In the genomic region with DNA sequence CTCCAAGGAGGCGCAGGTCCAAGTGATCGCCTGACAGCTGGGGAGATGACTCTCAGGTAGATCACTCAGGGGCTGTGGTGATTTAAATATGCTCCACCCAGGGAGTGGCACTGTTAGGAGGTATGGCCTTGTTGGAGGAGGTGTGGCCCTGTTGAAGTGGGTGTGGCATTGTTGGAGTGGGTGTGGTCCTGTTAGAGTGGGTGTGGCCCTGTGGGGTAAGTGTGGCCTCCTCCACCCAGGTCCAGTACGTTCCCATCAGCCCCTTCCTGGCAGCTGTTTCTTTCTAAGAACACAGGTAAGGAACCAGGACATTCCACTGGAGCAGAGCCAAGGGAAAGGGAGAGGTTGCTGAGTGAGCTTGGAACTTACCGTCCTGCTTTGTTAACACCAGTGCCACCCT, we compare ENCODE assay signal across 13 mouse cellular contexts.
DNase-seq lines count a peak whose midpoint lies in the region; ATAC-seq and TF ChIP-seq lines count a peak whose summit lies in the region.
"Had no signal": no experiment of that assay in that cellular context is flagged by ENCODE, and none has a peak within 500 bp of the region (broad histone marks: within the 10 kb centered on the region; RNA-seq: fewer than 3 reads in every experiment).

No protein-coding gene starts in this region.

- no peak overlapping the region for H3K4me3 ChIP-seq in lung, embryonic 14.5 days (ENCODE audit: low read depth, low read length)
- H3K4me3 ChIP-seq in stomach, embryonic 15.5 days (replicated peaks) = no peak overlapping the region
- H3K4me3 ChIP-seq in midbrain, embryonic 14.5 days (replicated peaks; ENCODE audit: low read depth, low read length) = no peak overlapping the region
- H3K4me3 ChIP-seq: embryonic facial prominence, embryonic 12.5 days; forebrain, embryonic 13.5 days; hindbrain, embryonic 13.5 days had no signal

- no peaks in the 10 kb centered on the region for H3K9me3 ChIP-seq in lung, embryonic 14.5 days (ENCODE audit: low read depth, low read length)
- no peaks in the 10 kb centered on the region for H3K9me3 ChIP-seq in stomach, embryonic 15.5 days
- H3K9me3 ChIP-seq in midbrain, embryonic 14.5 days (ENCODE audit: control insufficient read depth, low read length) = no peaks in the 10 kb centered on the region
- H3K9me3 ChIP-seq: embryonic facial prominence, embryonic 12.5 days; forebrain, embryonic 13.5 days; hindbrain, embryonic 13.5 days had no signal

- H3K27me3 ChIP-seq in lung, embryonic 14.5 days (ENCODE audit: insufficient read depth, low read length) = no peaks in the 10 kb centered on the region
- H3K27me3 ChIP-seq in stomach, embryonic 15.5 days (replicated peaks) = no peaks in the 10 kb centered on the region
- no peaks in the 10 kb centered on the region for H3K27me3 ChIP-seq in midbrain, embryonic 14.5 days (ENCODE audit: control insufficient read depth, insufficient read depth, low read length)
- H3K27me3 ChIP-seq: embryonic facial prominence, embryonic 12.5 days; forebrain, embryonic 13.5 days had no signal

- no peak for ATAC-seq in lung, embryonic 14.5 days (ENCODE audit: insufficient read depth)
- ATAC-seq in stomach, embryonic 15.5 days (ENCODE audit: insufficient read depth, low FRiP score, low read depth) = 0 out of 2 replicates have a peak, but pooled peaks have one; percentile 35
- no peak for ATAC-seq in midbrain, embryonic 14.5 days (ENCODE audit: low FRiP score, low TSS enrichment)
- ATAC-seq: forebrain, embryonic 13.5 days; midbrain, embryonic 16.5 days had no signal

- H3K36me3 ChIP-seq in lung, embryonic 14.5 days (ENCODE audit: insufficient read depth) = no peaks in the 10 kb centered on the region
- H3K36me3 ChIP-seq in stomach, embryonic 15.5 days = no peaks in the 10 kb centered on the region
- no peaks in the 10 kb centered on the region for H3K36me3 ChIP-seq in midbrain, embryonic 14.5 days (ENCODE audit: control insufficient read depth, insufficient read depth, low read length)
- H3K36me3 ChIP-seq: embryonic facial prominence, embryonic 12.5 days; hindbrain, embryonic 13.5 days had no signal

- peak; percentile 5 to 26 for DNase-seq in kidney, postnatal 36 days
- no peak for DNase-seq in kidney, postnatal 14 days
- DNase-seq in ZHBTc4 (ENCODE audit: low read depth, low spot score) = peak; percentile 92
- peak; percentile 21 for DNase-seq in lung, embryonic 14.5 days
- no peak for DNase-seq in midbrain, embryonic 14.5 days
- DNase-seq in Muller cell, postnatal 12 days (ENCODE audit: inconsistent ontology term) = no peak
- DNase-seq: kidney, postnatal 25 days; thymus, adult 2 months had no signal

- H3K9ac ChIP-seq in lung, embryonic 14.5 days = no peak overlapping the region
- H3K9ac ChIP-seq in stomach, embryonic 15.5 days = no peak overlapping the region
- H3K9ac ChIP-seq in midbrain, embryonic 14.5 days (replicated peaks; ENCODE audit: low read length) = no peak overlapping the region
- H3K9ac ChIP-seq: embryonic facial prominence, embryonic 12.5 days; forebrain, embryonic 13.5 days; hindbrain, embryonic 13.5 days had no signal

- no peak overlapping the region for H3K4me2 ChIP-seq in lung, embryonic 14.5 days
- no peak overlapping the region for H3K4me2 ChIP-seq in stomach, embryonic 15.5 days
- H3K4me2 ChIP-seq in midbrain, embryonic 14.5 days (ENCODE audit: low read length) = no peak overlapping the region
- H3K4me2 ChIP-seq: embryonic facial prominence, embryonic 12.5 days; forebrain, embryonic 13.5 days; hindbrain, embryonic 13.5 days had no signal

- TF ChIP-seq CTCF in lung, embryonic 14.5 days (IDR thresholded peaks at IDR 0.05; ENCODE audit: low read depth) = no peak

- WGBS in lung, embryonic 14.5 days = 62% methylated on average over 4 of the region's 4 CpGs
- 61% methylated on average over 4 of the region's 4 CpGs for WGBS in stomach, embryonic 15.5 days
- 87% methylated on average over 4 of the region's 4 CpGs for WGBS in midbrain, embryonic 14.5 days

- H3K27ac ChIP-seq in lung, embryonic 14.5 days (ENCODE audit: low read depth) = no peak overlapping the region
- no peak overlapping the region for H3K27ac ChIP-seq in stomach, embryonic 15.5 days
- no peak overlapping the region for H3K27ac ChIP-seq in midbrain, embryonic 14.5 days (replicated peaks; ENCODE audit: low read depth, low read length)
- H3K27ac ChIP-seq: embryonic facial prominence, embryonic 12.5 days; forebrain, embryonic 13.5 days; hindbrain, embryonic 13.5 days had no signal

- no peaks in the 10 kb centered on the region for H3K4me1 ChIP-seq in lung, embryonic 14.5 days (ENCODE audit: insufficient read depth)
- no peaks in the 10 kb centered on the region for H3K4me1 ChIP-seq in stomach, embryonic 15.5 days
- H3K4me1 ChIP-seq in midbrain, embryonic 14.5 days (ENCODE audit: control insufficient read depth, insufficient read depth, low read length) = 0 out of 2 replicates have a peak, but pooled peaks cover 5% of the 10 kb centered on the region
- H3K4me1 ChIP-seq: embryonic facial prominence, embryonic 12.5 days had no signal

Comparison
In these comparisons a context has a peak if more than half of its experiments do, and no peak if none do; other contexts are left out.
1. DNase-seq: peak in kidney, postnatal 36 days (2 of 2), ZHBTc4 (single experiment) and lung, embryonic 14.5 days (single experiment); none in kidney, postnatal 14 days (single experiment), midbrain, embryonic 14.5 days (single experiment) and Muller cell, postnatal 12 days (single experiment).